Mouse (Mus musculus): ENCODE measurements around the gene Rpl7a. TPM values are rescaled to one million over a fixed set of nuclear protein-coding genes. Genes with fewer than 3 reads are reported as not detected.
A peak's percentile ranks its signal among the peaks of the same experiment; 100 is the strongest.

Rpl7a gene
- polyA plus RNA-seq, 1 experiment from 2014 or later, result 647 TPM

GRCm38 (mm10) chr2:26905936-26906335 is 4.6 kb upstream of the Rpl7a start:
- Histone ChIP-seq H3K4me2 (replicated peaks) (no peak overlapping the region), H3K9ac (no peak overlapping the region), H3K27me3 (replicated peaks) (no peaks in the 10 kb centered on the region), H3K27ac (no peak overlapping the region), H3K9me3 (no peaks in the 10 kb centered on the region), H3K36me3 (peaks cover 19% of the 10 kb centered on the region; the same call in 1 of the 2 replicates), H3K4me3 (replicated peaks) (no peak overlapping the region), H3K4me1 (replicated peaks) (peaks cover 26% of the 10 kb centered on the region)
- 94% methylated on average over 2 of the region's 2 CpGs for WGBS
- no peak for ATAC-seq

GRCm38 (mm10) chr2:26906431-26906830 is 4.1 kb upstream of the Rpl7a start:
- Histone ChIP-seq H3K27ac (no peak overlapping the region), H3K9ac (no peak overlapping the region), H3K4me3 (replicated peaks) (no peak overlapping the region), H3K27me3 (replicated peaks) (no peaks in the 10 kb centered on the region), H3K4me1 (replicated peaks) (peaks cover 26% of the 10 kb centered on the region), H3K4me2 (replicated peaks) (no peak overlapping the region), H3K36me3 (peaks cover 19% of the 10 kb centered on the region; the same call in 1 of the 2 replicates), H3K9me3 (no peaks in the 10 kb centered on the region)
- 93% methylated on average over 3 of the region's 3 CpGs for WGBS
- ATAC-seq, result no peak

GRCm38 (mm10) chr2:26907109-26907508 is 3.5 kb upstream of the Rpl7a start:
- H3K9ac ChIP-seq, result no peak overlapping the region
- no peaks in the 10 kb centered on the region for H3K9me3 ChIP-seq
- H3K27me3 ChIP-seq (replicated peaks), result no peaks in the 10 kb centered on the region
- H3K4me3 ChIP-seq (replicated peaks), result no peak overlapping the region
- H3K4me2 ChIP-seq (replicated peaks), result no peak overlapping the region
- no peak overlapping the region for H3K27ac ChIP-seq
- peaks cover 27% of the 10 kb centered on the region for H3K4me1 ChIP-seq (replicated peaks)
- 62% methylated on average over 4 of the region's 4 CpGs for WGBS
- no peak for ATAC-seq
- H3K36me3 ChIP-seq, result peaks cover 19% of the 10 kb centered on the region; the same call in 1 of the 2 replicates

GRCm38 (mm10) chr2:26908710-26909386 is 1.7 kb upstream of the Rpl7a start:
- H3K9ac ChIP-seq, result peak overlapping the region; percentile 33
- no peak overlapping the region for H3K27ac ChIP-seq
- H3K4me2 ChIP-seq (replicated peaks), result peak overlapping the region; percentile 60
- ATAC-seq, result no peak
- 63% methylated on average over 18 of the region's 18 CpGs for WGBS
- H3K36me3 ChIP-seq, result peaks cover 29% of the 10 kb centered on the region
- no peaks in the 10 kb centered on the region for H3K27me3 ChIP-seq (replicated peaks)
- H3K4me3 ChIP-seq (replicated peaks), result peak overlapping the region; percentile 60
- H3K4me1 ChIP-seq (replicated peaks), result peaks cover 25% of the 10 kb centered on the region
- H3K9me3 ChIP-seq, result no peaks in the 10 kb centered on the region

- H3K4me2 ChIP-seq (replicated peaks), result peak overlapping the region; percentile 60
- no peak for ATAC-seq
- H3K36me3 ChIP-seq, result peaks cover 30% of the 10 kb centered on the region
- peak overlapping the region; percentile 63 for H3K9ac ChIP-seq
- peak overlapping the region; percentile 81; the same call in 1 of the 2 replicates for H3K27ac ChIP-seq
- no peaks in the 10 kb centered on the region for H3K9me3 ChIP-seq
- H3K4me1 ChIP-seq (replicated peaks), result peaks cover 22% of the 10 kb centered on the region
- H3K27me3 ChIP-seq (replicated peaks), result no peaks in the 10 kb centered on the region
- peak overlapping the region; percentile 60 for H3K4me3 ChIP-seq (replicated peaks)
These were observed 1.2 kb upstream of the Rpl7a start for GRCm38 (mm10) chr2:26909387-26909784.

GRCm38 (mm10) chr2:26910994-26911765 is 616 bp downstream of the Rpl7a start:
- 2% methylated on average over 37 of the region's 37 CpGs for WGBS
- peak overlapping the region; percentile 84 for H3K4me2 ChIP-seq (replicated peaks)
- no peaks in the 10 kb centered on the region for H3K9me3 ChIP-seq
- peak overlapping the region; percentile 88 for H3K27ac ChIP-seq
- peak overlapping the region; percentile 60 for H3K4me3 ChIP-seq (replicated peaks)
- peak overlapping the region; percentile 81 for H3K9ac ChIP-seq
- H3K36me3 ChIP-seq, result peaks cover 27% of the 10 kb centered on the region
- H3K27me3 ChIP-seq (replicated peaks), result no peaks in the 10 kb centered on the region
- peaks cover 31% of the 10 kb centered on the region for H3K4me1 ChIP-seq (replicated peaks)
- peak; percentile 29 for ATAC-seq

- Histone ChIP-seq H3K4me2 (replicated peaks) (peak overlapping the region; percentile 84), H3K9me3 (no peaks in the 10 kb centered on the region), H3K9ac (peak overlapping the region; percentile 81), H3K27ac (no peak overlapping the region), H3K4me3 (replicated peaks) (peak overlapping the region; percentile 60), H3K4me1 (replicated peaks) (peaks cover 35% of the 10 kb centered on the region), H3K27me3 (replicated peaks) (no peaks in the 10 kb centered on the region), H3K36me3 (peaks cover 18% of the 10 kb centered on the region)
- no peak for ATAC-seq
- WGBS, result 58% methylated on average over 5 of the region's 5 CpGs
These were observed 1.7 kb downstream of the Rpl7a start for GRCm38 (mm10) chr2:26912253-26912770.

GRCm38 (mm10) chr2:26913416-26914147 is 3.0 kb downstream of the Rpl7a start:
- H3K27ac ChIP-seq, result no peak overlapping the region
- H3K4me1 ChIP-seq (replicated peaks), result peaks cover 39% of the 10 kb centered on the region
- H3K9ac ChIP-seq, result no peak overlapping the region
- H3K27me3 ChIP-seq (replicated peaks), result no peaks in the 10 kb centered on the region
- H3K36me3 ChIP-seq, result peaks cover 18% of the 10 kb centered on the region
- H3K9me3 ChIP-seq, result no peaks in the 10 kb centered on the region
- no peak for ATAC-seq
- WGBS, result 85% methylated on average over 17 of the region's 17 CpGs
- no peak overlapping the region for H3K4me2 ChIP-seq (replicated peaks)
- H3K4me3 ChIP-seq (replicated peaks), result no peak overlapping the region

- no peaks in the 10 kb centered on the region for H3K9me3 ChIP-seq
- H3K4me2 ChIP-seq (replicated peaks), result peak overlapping the region; percentile 89; the same call in 1 of the 2 replicates
- H3K27me3 ChIP-seq (replicated peaks), result no peaks in the 10 kb centered on the region
- H3K4me1 ChIP-seq (replicated peaks), result peaks cover 32% of the 10 kb centered on the region
- 64% methylated on average over 8 of the region's 8 CpGs for WGBS
- no peak overlapping the region for H3K27ac ChIP-seq
- H3K9ac ChIP-seq, result no peak overlapping the region
- peaks cover 23% of the 10 kb centered on the region for H3K36me3 ChIP-seq
- ATAC-seq, result no peak
- H3K4me3 ChIP-seq (replicated peaks), result no peak overlapping the region
These were observed 3.8 kb downstream of the Rpl7a start for GRCm38 (mm10) chr2:26914148-26914941.

GRCm38 (mm10) chr2:26915927-26916728 is 5.6 kb downstream of the Rpl7a start, which contains the start of the genes Surf2 and Surf1:
Gene Surf2, plus strand, starts transcription at chr2:26916367.
Gene Surf1, minus strand, starts transcription at chr2:26916530.
- Histone ChIP-seq H3K4me2 (replicated peaks) (peak within 1 kb of the TSS; percentile 89), H3K4me1 (replicated peaks) (peaks cover 32% of the 10 kb centered on the region), H3K27me3 (replicated peaks) (no peaks in the 10 kb centered on the region), H3K27ac (peak within 1 kb of the TSS; percentile 73), H3K9me3 (no peaks in the 10 kb centered on the region), H3K9ac (peak within 1 kb of the TSS; percentile 64), H3K4me3 (replicated peaks) (peak within 1 kb of the TSS; percentile 57), H3K36me3 (peaks cover 39% of the 10 kb centered on the region)
- WGBS, result 1% methylated on average over 47 of the region's 47 CpGs
- ATAC-seq, result peak; percentile 83

- H3K9me3 ChIP-seq, result no peaks in the 10 kb centered on the region
- no peak for ATAC-seq
- H3K27me3 ChIP-seq (replicated peaks), result no peaks in the 10 kb centered on the region
- peak overlapping the region; percentile 57 for H3K4me3 ChIP-seq (replicated peaks)
- H3K4me1 ChIP-seq (replicated peaks), result peaks cover 30% of the 10 kb centered on the region
- H3K9ac ChIP-seq, result peak overlapping the region; percentile 64
- H3K27ac ChIP-seq, result peak overlapping the region; percentile 73
- 2% methylated on average over 13 of the region's 13 CpGs for WGBS
- peaks cover 45% of the 10 kb centered on the region for H3K36me3 ChIP-seq
- peak overlapping the region; percentile 89 for H3K4me2 ChIP-seq (replicated peaks)
These were observed 6.2 kb downstream of the Rpl7a start for GRCm38 (mm10) chr2:26916738-26917137.
